In genomic region chr5:132982866-132983265, GRCm38 (mm10) we compare ENCODE assay signal across 13 mouse cellular contexts.
"Had no signal": no experiment of that assay in that cellular context is flagged by ENCODE, and none has a peak within 500 bp of the region (broad histone marks: within the 10 kb centered on the region; RNA-seq: fewer than 3 reads in every experiment).

No protein-coding gene starts in this region.

- H3K36me3 ChIP-seq: limb, embryonic 13.5 days; midbrain, embryonic 13.5 days; neural tube, embryonic 15.5 days had no signal

- H3K4me3 ChIP-seq: layer of hippocampus, adult 2 months; limb, embryonic 13.5 days; midbrain, embryonic 13.5 days; myocyte; neural tube, embryonic 15.5 days had no signal

- H3K4me1 ChIP-seq: limb, embryonic 13.5 days; neural tube, embryonic 15.5 days had no signal

- H3K9me3 ChIP-seq: limb, embryonic 13.5 days; midbrain, embryonic 13.5 days; neural tube, embryonic 15.5 days had no signal

- H3K27me3 ChIP-seq: limb, embryonic 13.5 days; neural tube, embryonic 15.5 days had no signal

- H3K9ac ChIP-seq: limb, embryonic 13.5 days; liver, embryonic 14.5 days; midbrain, embryonic 13.5 days; neural tube, embryonic 15.5 days had no signal

- ATAC-seq: intestine, postnatal 0 days; midbrain, embryonic 13.5 days had no signal

- DNase-seq: left cerebral cortex, postnatal 4 days; lung, adult 18-20 months; lung, postnatal 36 days; right cerebral cortex, adult 18-20 months; right cerebral cortex, postnatal 25 days had no signal

- H3K4me2 ChIP-seq: limb, embryonic 13.5 days; midbrain, embryonic 13.5 days; neural tube, embryonic 15.5 days had no signal

- H3K27ac ChIP-seq: layer of hippocampus, adult 2 months; limb, embryonic 13.5 days; liver, embryonic 14.5 days; midbrain, embryonic 13.5 days; neural tube, embryonic 15.5 days; stomach, postnatal 0 days had no signal
